Mouse (Mus musculus): ENCODE results near the gene Vstm4. TPM values are rescaled to one million over a fixed set of nuclear protein-coding genes. Genes with fewer than 3 reads are reported as not detected.
A peak's percentile ranks its signal among the peaks of the same experiment; 100 is the strongest.

The Vstm4 gene
- total RNA-seq, 1 experiment from 2014 or later = not detected

DNA sequence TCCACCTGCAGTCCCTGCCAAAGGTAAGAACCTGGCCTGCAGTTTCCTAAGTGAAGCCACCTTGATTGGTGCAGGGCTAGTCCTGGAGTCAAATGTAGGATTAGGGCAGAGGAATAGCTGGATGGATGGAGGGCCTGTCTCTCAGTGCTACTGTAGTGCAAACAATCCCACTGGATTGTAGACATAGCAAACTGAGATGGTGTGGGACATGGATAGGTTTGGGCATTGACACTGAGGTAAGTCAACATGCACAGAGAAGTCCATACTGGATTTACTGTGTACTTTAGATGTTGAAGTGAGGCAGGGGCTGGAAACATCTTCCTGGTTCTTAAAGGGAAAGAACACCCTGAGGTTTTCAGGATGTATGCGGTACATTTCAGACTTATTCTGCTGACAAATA lies 61.4 kb downstream of the Vstm4 start:
- no peak for ATAC-seq (replicated peaks; ENCODE audit: insufficient number of reproducible peaks, low FRiP score, low TSS enrichment, poor library complexity, severe bottlenecking)

DNA sequence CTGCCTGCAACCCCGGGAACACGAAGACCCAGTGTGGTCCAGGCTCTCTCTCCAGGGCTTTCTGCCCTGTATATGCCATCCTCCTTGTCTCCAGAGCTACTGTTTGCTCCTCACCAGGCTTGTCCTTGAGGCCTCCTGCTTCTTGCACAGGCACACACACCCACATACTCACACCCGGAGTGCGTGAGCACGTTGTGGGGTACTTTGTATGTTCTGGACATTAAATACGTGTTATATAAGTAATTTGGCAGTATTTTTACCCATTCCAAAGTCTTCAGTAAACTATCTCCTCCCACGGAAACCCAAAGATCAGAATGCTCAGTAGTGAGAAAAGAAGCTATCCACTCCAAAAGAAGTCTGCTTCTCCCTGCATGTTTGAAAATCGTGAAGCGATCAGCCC lies 67.3 kb downstream of the Vstm4 start:
- ATAC-seq (replicated peaks; ENCODE audit: insufficient number of reproducible peaks, low FRiP score, low TSS enrichment, poor library complexity, severe bottlenecking) = no peak

DNA sequence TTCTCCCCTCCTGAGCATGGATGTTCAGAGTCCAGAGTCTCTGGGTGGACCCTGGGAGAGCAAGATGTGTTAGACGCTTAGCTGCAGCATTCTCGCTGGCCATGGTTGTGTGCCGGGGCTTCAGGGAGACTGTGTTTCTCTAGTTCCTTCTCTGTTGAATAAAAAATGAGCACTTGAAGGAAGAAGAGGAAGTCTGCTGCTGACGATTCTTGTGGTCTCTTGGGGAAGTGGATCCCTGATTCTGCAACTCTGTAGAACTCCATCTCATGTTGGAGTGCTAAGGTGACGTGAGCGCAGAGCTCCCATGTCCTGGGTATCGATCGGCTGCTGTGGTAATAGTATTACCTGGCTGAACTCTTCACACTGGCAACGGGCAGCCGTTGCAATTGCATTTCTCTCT lies 75.2 kb downstream of the Vstm4 start:
- ATAC-seq (replicated peaks; ENCODE audit: insufficient number of reproducible peaks, low FRiP score, low TSS enrichment, poor library complexity, severe bottlenecking) = peak; percentile 79

DNA sequence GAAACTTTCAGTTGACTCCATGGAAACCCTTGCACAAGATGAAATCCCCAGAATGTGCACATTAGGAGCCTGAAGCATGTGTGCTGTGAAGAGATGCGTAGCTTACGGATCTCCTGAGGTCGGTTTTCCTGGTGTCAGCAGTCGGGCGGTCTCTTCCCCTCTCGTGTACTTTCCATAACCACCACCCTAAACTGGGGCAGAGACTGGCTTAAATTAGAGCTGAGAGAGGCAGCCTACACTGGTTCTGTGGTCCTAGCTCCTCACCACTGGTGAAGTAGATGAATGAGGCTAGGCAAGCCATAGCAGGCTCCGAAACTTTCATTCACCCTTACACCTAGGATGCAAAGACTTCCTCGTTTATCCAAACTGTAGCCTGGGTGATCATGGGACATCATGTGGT lies 75.7 kb downstream of the Vstm4 start:
- no peak for ATAC-seq (replicated peaks; ENCODE audit: insufficient number of reproducible peaks, low FRiP score, low TSS enrichment, poor library complexity, severe bottlenecking)

DNA sequence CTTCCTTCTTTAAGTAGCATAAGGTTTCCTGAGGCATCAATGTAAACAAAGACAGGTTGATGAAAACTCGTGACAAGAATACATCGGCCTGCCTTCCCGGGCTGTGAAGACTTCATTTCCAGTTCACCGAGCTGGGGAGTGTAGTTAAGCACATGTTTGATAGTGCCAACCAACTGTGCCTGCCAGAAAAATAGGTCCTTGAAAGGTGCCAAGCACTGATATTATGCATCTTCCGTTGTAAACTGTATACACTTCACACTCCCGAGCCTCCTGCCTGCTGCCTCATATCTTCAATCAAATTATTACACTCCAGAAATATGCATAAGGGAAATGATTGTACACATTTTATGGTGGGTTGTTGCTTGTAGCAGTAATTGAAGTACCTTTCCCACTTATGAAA lies 77.5 kb downstream of the Vstm4 start:
- ATAC-seq (replicated peaks; ENCODE audit: insufficient number of reproducible peaks, low FRiP score, low TSS enrichment, poor library complexity, severe bottlenecking) = no peak

DNA sequence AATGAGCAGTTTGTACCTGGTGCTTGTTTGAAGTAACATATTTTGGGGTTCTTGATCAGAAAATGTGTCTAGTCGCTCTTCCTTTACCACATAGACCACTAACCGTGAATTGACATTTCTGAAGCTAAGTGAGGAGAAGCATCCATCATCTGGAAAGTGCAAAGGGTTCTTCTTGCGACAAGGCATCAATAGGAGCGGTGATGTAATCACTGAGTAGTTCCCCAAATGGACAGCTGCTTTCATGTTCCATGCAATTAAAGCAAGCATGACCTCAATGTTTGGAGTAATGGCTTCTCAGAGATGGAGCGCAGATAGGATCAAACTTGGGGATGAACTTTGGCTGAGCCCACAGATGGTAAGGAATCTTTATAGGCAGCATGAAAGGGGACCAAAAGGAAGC lies 82.7 kb downstream of the Vstm4 start:
- no peak for ATAC-seq (replicated peaks; ENCODE audit: insufficient number of reproducible peaks, low FRiP score, low TSS enrichment, poor library complexity, severe bottlenecking)

DNA sequence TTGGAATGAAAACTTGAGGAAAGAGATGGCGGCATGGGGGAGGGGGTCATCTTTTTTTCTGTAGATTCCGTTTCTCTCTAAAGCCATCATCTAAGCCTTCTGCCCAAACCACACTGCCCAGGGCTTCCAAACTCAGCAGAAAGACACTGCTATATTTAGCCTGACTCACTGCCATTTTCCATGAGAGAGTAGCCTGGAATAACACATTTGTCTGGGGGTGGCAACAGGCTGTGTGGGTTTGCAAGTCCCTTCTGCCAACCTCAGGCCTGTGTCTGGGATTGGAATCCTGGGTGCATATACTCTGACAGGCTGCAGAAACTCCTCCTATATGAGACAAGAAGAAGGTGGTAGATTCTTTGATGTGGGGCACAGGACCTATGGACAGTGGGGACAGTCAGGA lies 91.0 kb downstream of the Vstm4 start:
- no peak for ATAC-seq (replicated peaks; ENCODE audit: insufficient number of reproducible peaks, low FRiP score, low TSS enrichment, poor library complexity, severe bottlenecking)

DNA sequence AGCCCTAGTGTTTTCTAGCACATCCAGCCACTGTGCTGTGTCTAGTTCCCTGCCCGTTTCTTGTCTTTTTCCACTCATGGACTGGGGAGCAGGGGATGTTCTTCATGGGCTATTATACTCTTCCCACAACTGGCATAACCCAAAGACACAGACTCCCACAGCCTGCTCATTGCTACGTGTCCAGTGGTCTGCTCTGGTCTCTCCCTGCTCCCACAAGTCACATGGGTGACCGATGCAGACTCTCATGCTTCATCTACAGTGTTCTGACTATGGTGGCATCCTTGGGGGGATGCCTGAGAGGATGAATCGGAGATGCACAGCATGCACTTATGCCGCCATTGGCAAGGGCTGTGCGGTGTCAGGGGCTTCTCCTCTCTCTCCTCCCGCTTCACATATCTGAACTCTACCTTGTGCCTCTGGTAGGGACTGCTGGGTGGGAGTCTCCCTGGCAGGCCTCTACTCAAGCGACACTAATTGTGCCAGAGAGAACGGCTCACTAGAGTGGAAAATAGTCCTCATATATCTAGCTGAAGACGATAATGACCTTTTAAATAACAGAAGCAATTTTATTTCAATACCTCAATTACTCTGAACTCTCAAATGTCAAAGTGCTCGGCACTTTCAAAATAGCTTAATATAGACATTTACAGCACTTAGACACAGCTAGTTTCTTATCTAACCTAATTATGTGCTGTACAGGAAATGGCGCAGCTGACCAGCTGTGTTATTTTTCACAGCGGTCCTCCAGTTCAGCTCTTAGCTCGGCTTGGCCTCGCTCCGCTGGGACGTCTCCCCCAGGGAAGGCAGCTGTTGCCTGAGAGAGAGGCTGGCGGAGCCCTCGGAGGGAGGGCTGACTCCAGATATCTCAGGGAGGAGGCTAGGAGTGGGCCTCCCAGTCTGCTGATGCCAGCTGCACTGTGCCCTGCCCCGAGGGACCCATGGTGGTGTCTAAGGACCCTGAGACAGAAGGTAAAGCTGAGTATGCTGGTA lies 94.1 kb downstream of the Vstm4 start:
- ATAC-seq (replicated peaks; ENCODE audit: insufficient number of reproducible peaks, low FRiP score, low TSS enrichment, poor library complexity, severe bottlenecking) = no peak

DNA sequence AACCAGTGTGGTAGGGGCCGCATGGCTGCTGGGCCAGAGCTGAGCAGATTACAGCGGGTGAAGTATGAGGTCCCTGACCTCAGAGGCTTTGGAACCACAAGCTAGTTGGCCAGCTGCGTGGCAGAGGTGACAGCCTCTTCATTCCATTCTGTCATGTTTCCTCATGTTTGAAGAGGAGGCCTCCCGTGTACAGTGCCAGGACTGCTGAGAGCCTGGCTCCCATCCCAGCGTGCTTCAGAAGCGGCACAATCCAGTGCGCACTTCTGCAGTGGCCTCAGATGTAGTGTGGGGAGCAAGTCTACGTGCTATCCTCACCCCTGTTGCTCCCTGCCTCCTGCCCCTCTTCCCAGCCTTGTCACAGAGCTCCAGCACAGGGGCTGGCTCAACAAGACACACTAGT lies 99.9 kb downstream of the Vstm4 start:
- no peak for ATAC-seq (replicated peaks; ENCODE audit: insufficient number of reproducible peaks, low FRiP score, low TSS enrichment, poor library complexity, severe bottlenecking)

DNA sequence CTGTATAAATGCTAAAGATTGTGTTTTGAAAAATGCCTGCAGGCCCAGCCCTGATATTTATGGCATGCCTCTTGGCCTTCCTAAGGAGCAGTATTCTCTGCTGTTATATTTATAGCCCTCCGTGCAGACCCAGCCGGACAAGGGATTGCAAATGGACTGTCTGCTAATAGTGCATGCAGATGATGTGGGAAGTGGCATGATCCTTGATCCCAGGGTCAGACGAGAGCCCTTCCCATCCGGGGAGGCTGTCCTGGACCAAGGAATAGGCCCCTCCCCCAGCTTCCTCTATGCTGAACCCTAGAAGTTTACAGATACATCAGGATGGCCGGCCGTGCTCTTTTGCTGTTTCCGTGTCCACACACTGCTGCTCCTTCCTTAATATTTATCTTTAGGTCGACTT lies 102.1 kb downstream of the Vstm4 start:
- no peak for ATAC-seq (replicated peaks; ENCODE audit: insufficient number of reproducible peaks, low FRiP score, low TSS enrichment, poor library complexity, severe bottlenecking)

DNA sequence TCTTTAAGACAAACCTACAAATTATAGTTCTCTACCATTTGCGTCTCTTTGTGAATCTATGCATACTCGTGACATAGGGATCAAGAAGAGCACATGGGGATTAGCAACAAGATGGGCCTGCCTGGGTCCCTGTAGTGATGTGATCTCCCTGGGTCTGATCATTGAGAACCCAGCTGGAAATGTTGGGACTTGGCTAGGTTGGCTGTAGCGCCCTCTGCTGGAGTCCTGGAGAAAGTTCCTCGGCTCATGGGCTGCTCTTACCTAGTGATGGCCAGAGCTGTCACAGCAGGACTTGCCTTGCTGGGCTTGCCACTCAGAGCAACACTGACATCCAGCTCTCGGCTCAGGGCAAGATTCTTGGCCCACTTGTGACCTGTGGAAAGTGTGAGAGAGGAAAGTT lies 103.9 kb downstream of the Vstm4 start:
- peak; percentile 56; the same call in 1 of the 2 replicates for ATAC-seq (replicated peaks; ENCODE audit: insufficient number of reproducible peaks, low FRiP score, low TSS enrichment, poor library complexity, severe bottlenecking)

DNA sequence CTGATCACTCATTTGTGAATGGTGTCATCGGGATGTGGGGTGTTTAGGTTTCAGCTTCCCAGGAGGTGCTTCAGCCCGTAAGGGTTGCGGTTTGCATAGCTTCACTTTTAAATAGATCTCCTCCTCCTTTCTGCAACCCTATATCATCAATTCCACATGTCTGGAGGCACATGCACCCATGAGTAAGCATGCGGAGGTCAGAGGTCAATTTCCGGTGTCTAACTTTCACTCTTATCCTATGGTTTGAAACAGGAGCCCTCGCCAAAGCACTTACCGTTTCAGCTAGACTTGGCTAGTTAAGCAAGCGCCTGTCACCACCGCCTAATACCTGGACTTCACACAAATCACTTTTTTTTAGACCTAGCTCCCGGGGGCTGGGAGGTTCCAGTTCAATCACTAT lies 108.2 kb downstream of the Vstm4 start:
- ATAC-seq (replicated peaks; ENCODE audit: insufficient number of reproducible peaks, low FRiP score, low TSS enrichment, poor library complexity, severe bottlenecking) = no peak

DNA sequence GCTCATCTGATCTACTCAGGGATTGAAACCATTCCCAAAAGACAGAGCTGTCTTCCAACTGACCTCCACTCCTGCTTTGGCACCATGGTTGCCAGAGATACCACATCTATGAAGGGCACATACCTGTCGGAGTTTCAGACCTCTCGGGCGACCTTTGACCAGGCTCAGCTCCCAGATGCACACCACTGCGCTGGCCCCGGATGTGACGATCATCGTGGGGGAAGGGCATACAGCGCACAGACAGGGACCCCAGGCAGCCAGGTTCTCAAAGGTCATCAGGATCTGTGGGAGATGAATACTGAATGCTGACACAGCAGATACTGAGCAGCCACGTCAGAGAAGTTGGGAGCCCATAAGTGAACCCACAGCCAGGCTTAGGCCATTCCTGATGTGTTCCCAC lies 114.1 kb downstream of the Vstm4 start:
- no peak for ATAC-seq (replicated peaks; ENCODE audit: insufficient number of reproducible peaks, low FRiP score, low TSS enrichment, poor library complexity, severe bottlenecking)

DNA sequence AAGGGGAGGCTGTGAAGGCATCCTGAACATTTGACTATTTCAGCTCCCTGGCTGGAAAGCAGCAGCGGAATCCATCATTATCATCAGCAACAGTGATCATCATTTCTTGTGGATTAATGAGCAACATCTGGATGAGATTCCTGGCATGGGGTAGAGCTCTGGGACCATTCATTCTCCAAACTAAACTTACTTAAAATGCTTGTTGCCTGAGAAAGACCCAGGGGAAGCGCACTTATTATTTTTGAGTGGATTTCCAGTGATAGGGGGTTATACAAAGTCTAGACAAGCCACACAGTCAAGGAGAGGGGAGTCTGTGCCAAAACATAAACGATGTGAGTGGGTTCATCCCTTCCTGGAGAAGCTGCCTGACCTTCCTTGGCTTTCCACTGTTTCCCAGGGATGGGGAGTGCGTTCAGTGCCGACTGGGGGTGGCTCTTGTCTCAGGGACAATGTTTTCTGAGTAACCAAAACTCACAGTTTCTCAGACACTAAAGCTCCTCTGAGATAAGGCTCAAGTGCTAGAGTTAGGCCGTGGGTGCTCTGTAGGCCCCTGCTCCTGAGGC lies 127.7 kb downstream of the Vstm4 start:
- ATAC-seq (replicated peaks; ENCODE audit: insufficient number of reproducible peaks, low FRiP score, low TSS enrichment, poor library complexity, severe bottlenecking) = no peak

DNA sequence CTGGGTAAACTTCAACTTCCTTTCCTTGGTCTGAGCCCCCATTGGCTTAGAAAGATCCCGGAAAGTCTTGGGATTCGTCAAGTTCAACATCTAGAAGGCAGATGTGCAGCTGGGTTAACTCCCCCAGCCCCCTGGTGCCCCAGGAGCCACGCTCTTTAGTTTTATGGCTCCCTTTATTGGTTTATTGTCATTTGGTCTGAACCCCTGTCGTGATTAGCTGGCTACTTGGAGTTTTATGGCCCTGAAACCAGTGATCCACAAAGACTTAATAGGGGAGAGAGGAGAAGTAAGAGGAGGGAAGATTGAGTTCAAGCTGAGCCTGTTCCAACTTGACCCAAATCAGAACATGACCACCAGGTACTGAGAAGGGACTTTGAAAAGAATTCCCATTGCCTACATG lies 130.1 kb downstream of the Vstm4 start:
- ATAC-seq (replicated peaks; ENCODE audit: insufficient number of reproducible peaks, low FRiP score, low TSS enrichment, poor library complexity, severe bottlenecking) = no peak

Other genes starting within 250 kb of the Vstm4 start
- 0.11 TPM in 1 of 3 replicates, not detected in the others for gene 3425401B19Rik, start 171.5 kb upstream of the Vstm4 start, total RNA-seq (2017)
- 1.5 to 3.5 TPM in 2 of 3 replicates, not detected in the other for gene Tmem273, start 70.8 kb upstream of the Vstm4 start, total RNA-seq (2017)
- 0.67 TPM in 1 of 3 replicates, not detected in the others for gene Fam170b, start 22.8 kb upstream of the Vstm4 start, total RNA-seq (2017)
- 0.58 to 1.6 TPM (median 0.75 TPM) in 3 replicates for gene Lrrc18, start 134.6 kb downstream of the Vstm4 start, total RNA-seq (2017)

All from monocyte, adult 5-6 weeks (primary cell).